Mouse (Mus musculus) myocyte (in vitro differentiated cells): ENCODE results near the gene Ppp1cc. TPM values are rescaled to one million over a fixed set of nuclear protein-coding genes. Genes with fewer than 3 reads are reported as not detected.

ENCODE experiments used
- H3K27me3 ChIP-seq: one replicate; pipeline ENCODE4 v1.6.1; 2011; ENCODE audit not compliant: control insufficient read depth, insufficient read depth, insufficient read length
- H3K36me3 ChIP-seq: one replicate; pipeline ENCODE4 v1.6.1; 2011; ENCODE audit not compliant: control insufficient read depth, insufficient read depth
- H3K4me2 ChIP-seq: one replicate; pipeline ENCODE4 v1.6.1; 2011; ENCODE audit warnings: low read depth, control low read depth
- H3K4me3 ChIP-seq: one replicate; pipeline ENCODE4 v1.5.1; 2011; ENCODE audit warnings: mild to moderate bottlenecking, control low read depth, moderate library complexity
- H3K79me2 ChIP-seq: one replicate; pipeline ENCODE4 v1.6.1; 2011; ENCODE audit not compliant: control insufficient read depth, insufficient read depth
- H3ac ChIP-seq: one replicate; pipeline ENCODE4 v1.6.1; 2011; ENCODE audit not compliant: control insufficient read depth, insufficient read length
- CEBPB ChIP-seq: IDR thresholded peaks from 2 replicates; pipeline ENCODE4 v1.6.1; 2011; ENCODE audit warnings: mild to moderate bottlenecking, moderate library complexity; ENCODE audit not compliant: poor library complexity, insufficient read depth, severe bottlenecking
- E2F4 ChIP-seq: IDR thresholded peaks from one replicate; pipeline ENCODE4 v1.6.1; 2011; ENCODE audit warnings: mild to moderate bottlenecking, control low read depth, moderate library complexity; ENCODE audit not compliant: insufficient read depth
- MAX ChIP-seq: IDR thresholded peaks from one replicate; pipeline ENCODE4 v1.6.1; 2011; ENCODE audit warnings: low read depth, mild to moderate bottlenecking, control low read depth
- MYOD1 ChIP-seq, 3 experiments: IDR thresholded peaks; one replicate each; pipeline ENCODE4 v1.6.1; 2011; ENCODE audit warnings: control low read depth in 2 of 3, low read depth in 2 of 3, mild to moderate bottlenecking in 2 of 3, moderate library complexity in 1 of 3; ENCODE audit not compliant: insufficient read length in 2 of 3, control insufficient read depth in 1 of 3
- MYOG ChIP-seq, 3 experiments: IDR thresholded peaks; one replicate each; pipeline ENCODE4 v1.6.1; 2011; ENCODE audit warnings: control low read depth in 2 of 3, low read depth in 2 of 3, mild to moderate bottlenecking in 2 of 3; ENCODE audit not compliant: insufficient read length in 2 of 3, control insufficient read depth in 1 of 3, insufficient read depth in 1 of 3
- POLR2A ChIP-seq: IDR thresholded peaks from one replicate; pipeline ENCODE4 v1.6.1; 2011; ENCODE audit warnings: low read depth, mild to moderate bottlenecking, control low read depth, moderate library complexity; ENCODE audit not compliant: insufficient read length
- POLR2AphosphoS2 ChIP-seq: IDR thresholded peaks from one replicate; pipeline ENCODE4 v1.6.1; 2011; ENCODE audit warnings: low read depth, control low read depth; ENCODE audit not compliant: insufficient read length
- REST ChIP-seq: IDR thresholded peaks from one replicate; pipeline ENCODE4 v1.6.1; 2011; ENCODE audit warnings: mild to moderate bottlenecking, control low read depth, moderate library complexity; ENCODE audit not compliant: insufficient read depth, insufficient read length
- SRF ChIP-seq: IDR thresholded peaks from one replicate; pipeline ENCODE4 v1.6.1; 2011; ENCODE audit warnings: low read depth; ENCODE audit not compliant: control insufficient read depth, insufficient read length
- TCF12 ChIP-seq: IDR thresholded peaks from one replicate; pipeline ENCODE4 v1.6.1; 2011; ENCODE audit warnings: mild to moderate bottlenecking, control low read depth; ENCODE audit not compliant: poor library complexity, insufficient read depth, severe bottlenecking
- TCF3 ChIP-seq: IDR thresholded peaks from one replicate; pipeline ENCODE4 v1.6.1; 2011; ENCODE audit warnings: low read depth, control low read depth; ENCODE audit not compliant: insufficient read length
- USF1 ChIP-seq: IDR thresholded peaks from one replicate; pipeline ENCODE4 v1.6.1; 2011; ENCODE audit warnings: low read depth, mild to moderate bottlenecking, control low read depth, moderate library complexity
- polyA plus RNA-seq: library from polyadenylated mRNA; unstranded; fragments of >200 nt; fragmentation: generic; extraction: Trizol; gene quantifications from one replicate; pipeline ENCODE4 v1.2.1, GENCODE M21; 2012; ENCODE audit warnings: missing spikeins

Ppp1cc gene
- polyA plus RNA-seq, 1 experiment: 136 TPM

- Histone ChIP-seq H3K4me2 (no peak overlapping the region), H3ac (no peak overlapping the region)
- TF ChIP-seq SRF: no peak
Observed at GRCm38 (mm10) chr5:122213861-122214260, 55.8 kb downstream of the Ppp1cc start.

GRCm38 (mm10) chr5:122217636-122218035 lies 59.6 kb downstream of the Ppp1cc start:
- H3K27me3 ChIP-seq: peaks cover 52% of the 10 kb centered on the region
- no peak overlapping the region for H3ac ChIP-seq
- H3K79me2 ChIP-seq: no peaks in the 10 kb centered on the region
- H3K36me3 ChIP-seq: no peaks in the 10 kb centered on the region
- H3K4me3 ChIP-seq: no peak overlapping the region
- no peak for TF ChIP-seq SRF
- no peak for TF ChIP-seq USF1
- TF ChIP-seq POLR2AphosphoS2: no peak
- TF ChIP-seq E2F4: no peak
- TF ChIP-seq POLR2A: no peak
- H3K4me2 ChIP-seq: no peak overlapping the region

More at GRCm38 (mm10) chr5:122213861-122214260, 55.8 kb downstream of the Ppp1cc start:
- Histone ChIP-seq H3K27me3 (peaks cover 44% of the 10 kb centered on the region), H3K4me3 (no peak overlapping the region), H3K36me3 (no peaks in the 10 kb centered on the region), H3K79me2 (no peaks in the 10 kb centered on the region)

- H3K4me3 ChIP-seq: no peak overlapping the region
- H3K27me3 ChIP-seq: peaks cover 52% of the 10 kb centered on the region
- H3ac ChIP-seq: no peak overlapping the region
- no peaks in the 10 kb centered on the region for H3K79me2 ChIP-seq
- no peak for TF ChIP-seq SRF
- no peak for TF ChIP-seq MYOG (IDR thresholded peaks at IDR 0.05; ENCODE audit: control insufficient read depth in 1 of 3, insufficient read depth in 1 of 3, insufficient read length in 2 of 3, low read depth in 2 of 3)
- TF ChIP-seq REST: no peak
- no peak for TF ChIP-seq MAX
- TF ChIP-seq TCF3: no peak
- TF ChIP-seq USF1: no peak
- no peak for TF ChIP-seq E2F4
- no peak for TF ChIP-seq POLR2AphosphoS2
- no peak for TF ChIP-seq TCF12
- no peak for TF ChIP-seq MYOD1 (IDR thresholded peaks at IDR 0.05; ENCODE audit: control insufficient read depth in 1 of 3, insufficient read length in 2 of 3, low read depth in 2 of 3)
- no peak for TF ChIP-seq CEBPB
- no peak for TF ChIP-seq POLR2A
- no peak overlapping the region for H3K4me2 ChIP-seq
- H3K36me3 ChIP-seq: no peaks in the 10 kb centered on the region
Observed at GRCm38 (mm10) chr5:122218109-122218905, 60.2 kb downstream of the Ppp1cc start.

GRCm38 (mm10) chr5:122218928-122219327 lies 60.9 kb downstream of the Ppp1cc start:
- Histone ChIP-seq H3K4me2 (no peak overlapping the region), H3K27me3 (peaks cover 55% of the 10 kb centered on the region), H3K4me3 (no peak overlapping the region), H3K79me2 (no peaks in the 10 kb centered on the region), H3K36me3 (no peaks in the 10 kb centered on the region), H3ac (no peak overlapping the region)
- TF ChIP-seq POLR2A: no peak
- no peak for TF ChIP-seq E2F4
- no peak for TF ChIP-seq REST
- TF ChIP-seq CEBPB: no peak
- TF ChIP-seq MAX: no peak
- TF ChIP-seq USF1: no peak
- no peak for TF ChIP-seq MYOD1 (IDR thresholded peaks at IDR 0.05; ENCODE audit: control insufficient read depth in 1 of 3, insufficient read length in 2 of 3, low read depth in 2 of 3)
- no peak for TF ChIP-seq MYOG (IDR thresholded peaks at IDR 0.05; ENCODE audit: control insufficient read depth in 1 of 3, insufficient read depth in 1 of 3, insufficient read length in 2 of 3, low read depth in 2 of 3)
- no peak for TF ChIP-seq TCF3

GRCm38 (mm10) chr5:122219655-122220629 lies 61.9 kb downstream of the Ppp1cc start:
- Histone ChIP-seq H3K79me2 (no peaks in the 10 kb centered on the region), H3K4me2 (no peak overlapping the region), H3K36me3 (no peaks in the 10 kb centered on the region), H3K4me3 (no peak overlapping the region), H3ac (no peak overlapping the region), H3K27me3 (peaks cover 63% of the 10 kb centered on the region)
- TF ChIP-seq TCF12: no peak
- no peak for TF ChIP-seq MAX
- TF ChIP-seq REST: no peak
- TF ChIP-seq SRF: no peak
- TF ChIP-seq POLR2A: no peak
- no peak for TF ChIP-seq POLR2AphosphoS2
- no peak for TF ChIP-seq CEBPB
- no peak for TF ChIP-seq USF1
- no peak for TF ChIP-seq E2F4
- no peak for TF ChIP-seq TCF3
- TF ChIP-seq MYOD1 (IDR thresholded peaks at IDR 0.05; ENCODE audit: control insufficient read depth in 1 of 3, insufficient read length in 2 of 3, low read depth in 2 of 3): no peak
- no peak for TF ChIP-seq MYOG (IDR thresholded peaks at IDR 0.05; ENCODE audit: control insufficient read depth in 1 of 3, insufficient read depth in 1 of 3, insufficient read length in 2 of 3, low read depth in 2 of 3)
